Mouse (Mus musculus): ENCODE data around the gene Mysm1. TPM values are rescaled to one million over a fixed set of nuclear protein-coding genes. Genes with fewer than 3 reads are reported as not detected.

The Mysm1 gene
- polyA plus RNA-seq, 1 experiment from 2014 or later, result 32.2 TPM

DNA sequence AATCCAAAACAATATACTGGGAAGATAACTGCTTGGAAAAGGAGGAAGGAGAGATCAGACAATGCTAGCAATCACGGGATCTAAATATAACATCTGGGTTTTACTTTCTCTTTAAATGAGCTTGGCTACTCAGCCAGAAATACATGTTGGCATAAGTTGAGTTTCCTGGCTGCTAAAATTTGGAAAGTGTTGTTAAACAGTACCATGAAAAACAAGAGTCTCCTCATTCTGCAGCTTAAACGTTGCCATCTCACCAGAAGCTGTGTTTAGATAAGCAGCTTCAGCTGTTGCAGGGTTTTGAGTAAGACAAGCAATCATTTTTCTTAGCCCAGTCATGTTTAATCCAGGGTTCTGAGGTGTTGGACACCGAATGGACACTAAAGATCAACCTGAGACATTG, 77.1 kb downstream of the Mysm1 start:
- Histone ChIP-seq H3K27ac (no peak overlapping the region), H3K4me3 (no peak overlapping the region), H3K4me1 (replicated peaks) (no peaks in the 10 kb centered on the region), H3K9me3 (no peaks in the 10 kb centered on the region), H3K27me3 (no peaks in the 10 kb centered on the region), H3K9ac (no peak overlapping the region), H3K4me2 (no peak overlapping the region), H3K36me3 (no peaks in the 10 kb centered on the region)
- no peak for ATAC-seq (ENCODE audit: low FRiP score)
- 79% methylated on average over 3 of the region's 3 CpGs for WGBS

DNA sequence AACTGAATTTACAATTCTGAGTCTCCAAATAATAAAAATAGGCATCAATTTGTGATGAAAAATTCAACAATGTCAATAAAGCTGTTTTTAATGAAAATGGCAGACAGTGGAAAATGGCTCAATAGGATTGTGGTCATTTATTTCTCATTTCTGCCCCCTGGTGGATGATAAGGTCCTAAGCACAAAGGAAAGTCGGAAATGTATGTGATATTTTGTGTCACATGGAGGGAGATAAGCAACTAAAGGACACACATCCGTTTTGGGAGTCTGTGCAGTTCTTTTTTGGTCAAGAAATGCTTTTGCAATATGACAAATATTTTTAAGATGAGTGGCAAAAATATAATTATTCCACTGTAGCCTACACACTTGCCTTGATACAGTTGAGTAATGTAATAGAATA, 78.2 kb downstream of the Mysm1 start:
- no peaks in the 10 kb centered on the region for H3K36me3 ChIP-seq
- no peak overlapping the region for H3K4me3 ChIP-seq
- H3K27me3 ChIP-seq, result no peaks in the 10 kb centered on the region
- 27% methylated on average over 2 of the region's 2 CpGs for WGBS
- no peaks in the 10 kb centered on the region for H3K4me1 ChIP-seq (replicated peaks)
- H3K27ac ChIP-seq, result no peak overlapping the region
- H3K4me2 ChIP-seq, result no peak overlapping the region
- no peak overlapping the region for H3K9ac ChIP-seq
- no peaks in the 10 kb centered on the region for H3K9me3 ChIP-seq
- ATAC-seq (ENCODE audit: low FRiP score), result no peak

Other genes with a start within 250 kb of the Mysm1 start
- 8.9 and 9.4 TPM in 2 replicates for gene Tek, start 239.8 kb downstream of the Mysm1 start, polyA plus RNA-seq (2015; fragmentation: Nextera tagmentation; extraction: Ambion mirVana)
- 0.28 TPM in 1 of 2 replicates, not detected in the other for gene Eqtn, start 50.3 kb downstream of the Mysm1 start, polyA plus RNA-seq (2015; fragmentation: Nextera tagmentation; extraction: Ambion mirVana)
- 55.6 and 56.7 TPM in 2 replicates for gene Jun, start 73.1 kb upstream of the Mysm1 start, polyA plus RNA-seq (2015; fragmentation: Nextera tagmentation; extraction: Ambion mirVana)